Mouse (Mus musculus) embryonic fibroblast, embryonic 13.5 days (primary cell): ENCODE measurements around the gene Gm4737.

Experiments used
- CTCF ChIP-seq: IDR thresholded peaks from 2 replicates; pipeline ENCODE4 v1.5.1; 2011; ENCODE audit warnings: mild to moderate bottlenecking, control low read depth, low read length, moderate library complexity, borderline replicate concordance; ENCODE audit not compliant: insufficient read depth
- POLR2A ChIP-seq: IDR thresholded peaks from 2 replicates; pipeline ENCODE4 v1.6.1; 2011; ENCODE audit warnings: low read depth, mild to moderate bottlenecking, control low read depth, low read length, moderate library complexity

- TF ChIP-seq POLR2A (no peak), CTCF (no peak)
Observed at GRCm38 (mm10) chr16:46104491-46104890, 50.4 kb downstream of the Gm4737 start.
